Mouse (Mus musculus): ENCODE results near the gene Tubb2a.

DNA sequence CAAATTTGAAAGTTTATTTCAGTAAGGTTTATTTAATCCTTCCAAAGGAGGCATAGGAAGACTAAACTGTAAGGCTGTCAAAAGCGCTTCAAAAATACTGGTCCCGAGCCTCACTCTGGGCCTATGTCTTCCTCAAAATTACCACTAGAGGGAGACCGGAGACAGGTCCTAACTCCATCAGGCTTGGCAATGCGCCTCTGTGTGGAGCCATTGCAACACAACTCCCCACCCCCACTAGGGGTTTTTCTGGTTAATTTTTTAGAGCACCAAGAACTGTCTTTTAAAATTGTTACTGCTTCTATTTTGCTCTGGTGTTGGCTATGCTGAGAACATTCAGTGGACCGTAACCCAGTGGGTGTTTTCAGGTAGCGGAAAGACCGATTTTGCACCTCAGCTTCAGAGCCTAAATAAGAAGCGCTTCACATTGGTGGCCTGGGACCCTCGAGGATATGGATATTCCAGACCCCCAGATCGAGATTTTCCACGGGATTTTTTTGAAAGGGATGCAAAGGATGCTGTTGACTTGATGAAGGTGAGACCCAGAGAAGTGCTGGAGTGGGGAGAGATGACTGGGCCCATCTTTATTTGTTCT is 31.3 kb downstream of the Tubb2a start:
- TF ChIP-seq CTCF (IDR thresholded peaks at IDR 0.05; ENCODE audit: extremely low read depth, insufficient read depth, low read length), result peak; percentile 94
- no peak for TF ChIP-seq POLR2A (IDR thresholded peaks at IDR 0.05; ENCODE audit: extremely low read depth, insufficient read depth, low read length)
